Mouse (Mus musculus) gastrocnemius, adult 18-20 months (tissue): Measurements from ENCODE around the gene Vcan. TPM values are rescaled to one million over a fixed set of nuclear protein-coding genes. Genes with fewer than 3 reads are reported as not detected.

Experiments
- total RNA-seq, 2 experiments: library from RNA; stranded (reverse); gene quantifications; 2 replicates each; pipeline ENCODE4 v1.2.3; 2021

Gene Vcan
- total RNA-seq, 2 experiments from 2014 or later = 2.7 to 5.4 TPM

Other genes with a start within 250 kb of the Vcan start
- not detected for gene Hapln1, start 202.7 kb downstream of the Vcan start, total RNA-seq